Mouse (Mus musculus) hindlimb bud, embryonic 11.5 days (tissue): ENCODE results near the gene Rmi2.

Experiments
- DNase-seq: peaks from one replicate; pipeline ENCODE4 v3.0.0-alpha.2; 2012; ENCODE audit warnings: low read depth, low spot score; ENCODE audit errors: extremely low spot score

Rmi2 gene

GRCm38 (mm10) chr16:10864833-10865591, 30.2 kb downstream of the Rmi2 start:
- no peak for DNase-seq

GRCm38 (mm10) chr16:10865592-10865987, 30.7 kb downstream of the Rmi2 start:
- no peak for DNase-seq

- no peak for DNase-seq
These were observed 32.0 kb downstream of the Rmi2 start for GRCm38 (mm10) chr16:10866841-10867240.

- no peak for DNase-seq
These were observed 32.6 kb downstream of the Rmi2 start for GRCm38 (mm10) chr16:10867501-10867900.

GRCm38 (mm10) chr16:10867904-10868440, 33.1 kb downstream of the Rmi2 start:
- DNase-seq: no peak

- no peak for DNase-seq
These were observed 36.1 kb downstream of the Rmi2 start for GRCm38 (mm10) chr16:10870969-10871368.

- no peak for DNase-seq
These were observed 38.0 kb downstream of the Rmi2 start for GRCm38 (mm10) chr16:10872825-10873360.

GRCm38 (mm10) chr16:10873654-10874053, 38.8 kb downstream of the Rmi2 start:
- DNase-seq: peak; percentile 81

GRCm38 (mm10) chr16:10878227-10878626, 43.4 kb downstream of the Rmi2 start:
- DNase-seq: no peak

GRCm38 (mm10) chr16:10879467-10879866, 44.6 kb downstream of the Rmi2 start:
- peak; percentile 56 for DNase-seq

- no peak for DNase-seq
These were observed 46.5 kb downstream of the Rmi2 start for GRCm38 (mm10) chr16:10881231-10881962.

- DNase-seq: no peak
These were observed 52.6 kb downstream of the Rmi2 start for GRCm38 (mm10) chr16:10887436-10887835.

GRCm38 (mm10) chr16:10890363-10890762, 55.5 kb downstream of the Rmi2 start:
- no peak for DNase-seq

GRCm38 (mm10) chr16:10893161-10893560, 58.3 kb downstream of the Rmi2 start:
- DNase-seq: no peak

- no peak for DNase-seq
These were observed 61.0 kb downstream of the Rmi2 start for GRCm38 (mm10) chr16:10895906-10896305.

GRCm38 (mm10) chr16:10897372-10897771, 62.5 kb downstream of the Rmi2 start:
- no peak for DNase-seq

GRCm38 (mm10) chr16:10900736-10901135, 65.9 kb downstream of the Rmi2 start:
- DNase-seq: no peak

GRCm38 (mm10) chr16:10901956-10902355, 67.1 kb downstream of the Rmi2 start:
- DNase-seq: no peak

GRCm38 (mm10) chr16:10902849-10903248, 68.0 kb downstream of the Rmi2 start:
- no peak for DNase-seq

- peak; percentile 26 for DNase-seq
These were observed 70.8 kb downstream of the Rmi2 start for GRCm38 (mm10) chr16:10905661-10906113.

- no peak for DNase-seq
These were observed 75.7 kb downstream of the Rmi2 start for GRCm38 (mm10) chr16:10910541-10910940.

- no peak for DNase-seq
These were observed 76.2 kb downstream of the Rmi2 start for GRCm38 (mm10) chr16:10911061-10911460.
